Mouse (Mus musculus): ENCODE measurements around the gene Pak1.

- TF ChIP-seq CTCF (IDR thresholded peaks at IDR 0.05; ENCODE audit: control insufficient read depth, insufficient read depth, insufficient read length) (no peak), CEBPB (IDR thresholded peaks at IDR 0.05; ENCODE audit: low read depth) (no peak)
Measured at GRCm38 (mm10) chr7:97872396-97872795, 84.1 kb downstream of the Pak1 start.

Measured in C2C12 (cell line).